Mouse (Mus musculus) G1E (cell line): ENCODE results near the gene Rft1. TPM values are rescaled to one million over a fixed set of nuclear protein-coding genes. Genes with fewer than 3 reads are reported as not detected.

Experiments
- ATAC-seq: 2 replicates; pipeline ENCODE4 v1.8.0; 2016; ENCODE audit warnings: mild to moderate bottlenecking; ENCODE audit not compliant: insufficient number of reproducible peaks, poor library complexity, low FRiP score, severe bottlenecking; ENCODE audit errors: extremely low read depth
- DNase-seq: peaks from one replicate; pipeline ENCODE4 v3.0.0; 2012; ENCODE audit warnings: low spot score
- H3K27me3 ChIP-seq: 2 replicates; pipeline ENCODE4 v1.6.1; 2012; ENCODE audit warnings: mild to moderate bottlenecking, low read length, inconsistent platforms; ENCODE audit not compliant: insufficient read depth
- H3K36me3 ChIP-seq: replicated peaks from 2 replicates; pipeline ENCODE3; 2012; ENCODE audit warnings: mild to moderate bottlenecking, inconsistent platforms
- H3K4me1 ChIP-seq: 2 replicates; pipeline ENCODE4 v1.6.1; 2012; ENCODE audit warnings: low read depth, low read length, inconsistent platforms, mixed read lengths; ENCODE audit not compliant: insufficient read depth
- H3K4me3 ChIP-seq: 2 replicates; pipeline ENCODE4 v1.5.1; 2012; ENCODE audit warnings: low read depth, mild to moderate bottlenecking, inconsistent platforms, low read length, moderate library complexity, mixed read lengths
- H3K9me3 ChIP-seq: replicated peaks from 2 replicates; pipeline ENCODE4 v1.6.1; 2012; ENCODE audit warnings: inconsistent platforms
- CTCF ChIP-seq: IDR thresholded peaks from 2 replicates; pipeline ENCODE4 v1.5.1; 2012; ENCODE audit warnings: low read depth, low read length, inconsistent platforms, mixed read lengths
- GATA1 ChIP-seq: IDR thresholded peaks from 2 replicates; pipeline ENCODE4 v1.6.1; 2012; ENCODE audit warnings: borderline replicate concordance, low read length, inconsistent platforms, mixed read lengths
- GATA2 ChIP-seq: IDR thresholded peaks from 2 replicates; pipeline ENCODE4 v1.6.1; 2012; ENCODE audit warnings: low read depth, low read length, inconsistent platforms, borderline replicate concordance
- POLR2AphosphoS5 ChIP-seq: IDR thresholded peaks from 2 replicates; pipeline ENCODE4 v1.6.1; 2012; ENCODE audit warnings: low read depth, low read length, inconsistent platforms; ENCODE audit not compliant: insufficient replicate concordance
- TAL1 ChIP-seq: conservative IDR thresholded peaks from 2 replicates; pipeline ENCODE4 v1.6.1; 2012; ENCODE audit warnings: low read depth, low read length, inconsistent platforms, mixed read lengths
- polyA plus RNA-seq: library from polyadenylated mRNA; stranded (reverse); fragments of >175 nt; gene quantifications from 2 replicates; pipeline ENCODE4 v1.2.3, GENCODE M21; 2012
- total RNA-seq, 2 experiments: library from RNA; stranded (forward) in 1 of 2; stranded (reverse) in 1 of 2; fragments of 200-1000 nt in 1 of 2; fragments of >200 nt in 1 of 2; fragmentation: Nextera tagmentation in 1 of 2; gene quantifications; 2 replicates each; pipeline ENCODE4 v1.2.3; 2014 to 2017

Rft1 gene
- total and polyA plus RNA-seq, 3 experiments: 4.4 to 20.8 (median 15.0) TPM

GRCm38 (mm10) chr14:30721850-30722249 is 67.7 kb downstream of the Rft1 start:
- TF ChIP-seq GATA1: no peak
- no peak for TF ChIP-seq TAL1
- no peak for TF ChIP-seq CTCF
- no peak for TF ChIP-seq GATA2
- no peak for TF ChIP-seq POLR2AphosphoS5
- H3K36me3 ChIP-seq: peaks cover 2% of the 10 kb centered on the region
- no peaks in the 10 kb centered on the region for H3K27me3 ChIP-seq
- ATAC-seq (no peak), DNase-seq (no peak)
- no peaks in the 10 kb centered on the region for H3K9me3 ChIP-seq
- no peak overlapping the region for H3K4me3 ChIP-seq
- H3K4me1 ChIP-seq: peaks cover 23% of the 10 kb centered on the region

- DNase-seq (no peak), ATAC-seq (no peak)
- H3K4me1 ChIP-seq: peaks cover 21% of the 10 kb centered on the region
- no peaks in the 10 kb centered on the region for H3K9me3 ChIP-seq
- no peak overlapping the region for H3K4me3 ChIP-seq
- no peaks in the 10 kb centered on the region for H3K27me3 ChIP-seq
- peaks cover 2% of the 10 kb centered on the region for H3K36me3 ChIP-seq
- TF ChIP-seq CTCF (no peak), GATA2 (no peak), GATA1 (no peak), POLR2AphosphoS5 (no peak), TAL1 (no peak)
These were observed 68.2 kb downstream of the Rft1 start for GRCm38 (mm10) chr14:30722406-30722805.

GRCm38 (mm10) chr14:30731896-30732295 is 77.7 kb downstream of the Rft1 start:
- no peak for DNase-seq
- no peak for ATAC-seq

GRCm38 (mm10) chr14:30734665-30735064 is 80.5 kb downstream of the Rft1 start:
- H3K27me3 ChIP-seq: no peaks in the 10 kb centered on the region
- peaks cover 31% of the 10 kb centered on the region for H3K4me1 ChIP-seq
- TF ChIP-seq POLR2AphosphoS5 (no peak), GATA2 (no peak)
- H3K4me3 ChIP-seq: no peak overlapping the region
- ATAC-seq (no peak), DNase-seq (no peak)
- H3K9me3 ChIP-seq: no peaks in the 10 kb centered on the region
- peaks cover 11% of the 10 kb centered on the region for H3K36me3 ChIP-seq

More at GRCm38 (mm10) chr14:30731896-30732295, 77.7 kb downstream of the Rft1 start:
- TF ChIP-seq TAL1 (no peak), GATA1 (no peak), POLR2AphosphoS5 (no peak), CTCF (no peak), GATA2 (no peak)
- Histone ChIP-seq H3K9me3 (no peaks in the 10 kb centered on the region), H3K27me3 (no peaks in the 10 kb centered on the region), H3K4me1 (peaks cover 30% of the 10 kb centered on the region), H3K4me3 (no peak overlapping the region), H3K36me3 (peaks cover 10% of the 10 kb centered on the region)

- no peak overlapping the region; the same call in 1 of the 2 replicates for H3K4me3 ChIP-seq
These were observed 81.7 kb downstream of the Rft1 start for GRCm38 (mm10) chr14:30735810-30736209.

GRCm38 (mm10) chr14:30736413-30736812 is 82.3 kb downstream of the Rft1 start:
- no peaks in the 10 kb centered on the region for H3K27me3 ChIP-seq
- H3K4me3 ChIP-seq: no peak overlapping the region
- peaks cover 24% of the 10 kb centered on the region for H3K4me1 ChIP-seq
- DNase-seq (no peak), ATAC-seq (no peak)
- no peak for TF ChIP-seq GATA2
- TF ChIP-seq POLR2AphosphoS5: no peak
- no peak for TF ChIP-seq TAL1
- no peak for TF ChIP-seq GATA1
- no peak for TF ChIP-seq CTCF
- H3K36me3 ChIP-seq: peaks cover 11% of the 10 kb centered on the region
- H3K9me3 ChIP-seq: no peaks in the 10 kb centered on the region

More at GRCm38 (mm10) chr14:30735810-30736209, 81.7 kb downstream of the Rft1 start:
- no peak for ATAC-seq
- H3K9me3 ChIP-seq: no peaks in the 10 kb centered on the region
- peaks cover 11% of the 10 kb centered on the region for H3K36me3 ChIP-seq
- no peaks in the 10 kb centered on the region for H3K27me3 ChIP-seq
- H3K4me1 ChIP-seq: peaks cover 24% of the 10 kb centered on the region
- no peak for DNase-seq
- TF ChIP-seq TAL1: no peak
- TF ChIP-seq GATA1: no peak
- no peak for TF ChIP-seq GATA2
- no peak for TF ChIP-seq POLR2AphosphoS5
- no peak for TF ChIP-seq CTCF

Other genes starting within 250 kb of the Rft1 start
- gene Dcp1a, start 174.8 kb upstream of the Rft1 start, total RNA-seq (2014; fragmentation: Nextera tagmentation): 60.7 and 73.2 TPM in 2 replicates
- 27.2 and 30.5 TPM in 2 replicates for gene Dcp1a, start 174.8 kb upstream of the Rft1 start, total RNA-seq (2017)
- gene Dcp1a, start 174.8 kb upstream of the Rft1 start, polyA plus RNA-seq: 43.2 and 43.3 TPM in 2 replicates
- gene Cacna1d, start 162.9 kb upstream of the Rft1 start, total RNA-seq (2014; fragmentation: Nextera tagmentation): 0.30 TPM in 1 of 2 replicates, not detected in the other
- 0.22 and 0.23 TPM in 2 replicates for gene Cacna1d, start 162.9 kb upstream of the Rft1 start, total RNA-seq (2017)
- gene Cacna1d, start 162.9 kb upstream of the Rft1 start, polyA plus RNA-seq: 0.04 TPM in 1 of 2 replicates, not detected in the other
- 143 and 146 TPM in 2 replicates for gene Tkt, start 106.0 kb upstream of the Rft1 start, total RNA-seq (2014; fragmentation: Nextera tagmentation)
- 550 and 661 TPM in 2 replicates for gene Tkt, start 106.0 kb upstream of the Rft1 start, total RNA-seq (2017)
- 1,030 and 1,086 TPM in 2 replicates for gene Tkt, start 106.0 kb upstream of the Rft1 start, polyA plus RNA-seq
- 31.3 and 43.9 TPM in 2 replicates for gene Prkcd, start 28.1 kb upstream of the Rft1 start, total RNA-seq (2014; fragmentation: Nextera tagmentation)
- gene Prkcd, start 28.1 kb upstream of the Rft1 start, total RNA-seq (2017): 130 and 138 TPM in 2 replicates
- gene Prkcd, start 28.1 kb upstream of the Rft1 start, polyA plus RNA-seq: 37.0 and 43.6 TPM in 2 replicates
- gene Sfmbt1, start 60.5 kb downstream of the Rft1 start, total RNA-seq (2014; fragmentation: Nextera tagmentation): 26.2 and 26.6 TPM in 2 replicates
- gene Sfmbt1, start 60.5 kb downstream of the Rft1 start, total RNA-seq (2017): 14.8 and 15.7 TPM in 2 replicates
- 2.0 and 3.1 TPM in 2 replicates for gene Sfmbt1, start 60.5 kb downstream of the Rft1 start, polyA plus RNA-seq
- 12.2 and 12.5 TPM in 2 replicates for gene Tmem110, start 171.2 kb downstream of the Rft1 start, total RNA-seq (2014; fragmentation: Nextera tagmentation)
- gene Tmem110, start 171.2 kb downstream of the Rft1 start, total RNA-seq (2017): 5.8 and 6.0 TPM in 2 replicates
- gene Tmem110, start 171.2 kb downstream of the Rft1 start, polyA plus RNA-seq: 14.5 and 14.6 TPM in 2 replicates
- gene Mustn1, start 224.8 kb downstream of the Rft1 start, total RNA-seq (2014; fragmentation: Nextera tagmentation): 1.2 TPM in 1 of 2 replicates, not detected in the other
- gene Mustn1, start 224.8 kb downstream of the Rft1 start, total RNA-seq (2017): 0.38 and 0.64 TPM in 2 replicates
- gene Mustn1, start 224.8 kb downstream of the Rft1 start, polyA plus RNA-seq: 0.06 and 0.20 TPM in 2 replicates
- gene Itih4, start 232.1 kb downstream of the Rft1 start, total RNA-seq (2014; fragmentation: Nextera tagmentation): not detected in 2 replicates
- 0.11 TPM in 1 of 2 replicates, not detected in the other for gene Itih4, start 232.1 kb downstream of the Rft1 start, total RNA-seq (2017)
- not detected in 2 replicates for gene Itih4, start 232.1 kb downstream of the Rft1 start, polyA plus RNA-seq